Mouse (Mus musculus) c-Kit-positive CD71-positive TER-119-negative erythroid progenitor cells, embryonic 14.5 days (primary cell): ENCODE data around the gene Btf3.

Experiments used
- DNase-seq: peaks from one replicate; pipeline ENCODE4 v3.0.0-alpha.2; 2013; ENCODE audit warnings: low read depth

Gene Btf3

GRCm38 (mm10) chr13:98275646-98276045 lies 41.2 kb downstream of the Btf3 start:
- DNase-seq: peak; percentile 43

- DNase-seq: no peak
Observed at GRCm38 (mm10) chr13:98274023-98274422, 42.8 kb downstream of the Btf3 start.

- no peak for DNase-seq
Observed at GRCm38 (mm10) chr13:98264111-98264510, 52.7 kb downstream of the Btf3 start.

GRCm38 (mm10) chr13:98263458-98263987 lies 53.3 kb downstream of the Btf3 start:
- DNase-seq: peak; percentile 27

GRCm38 (mm10) chr13:98262636-98263457 lies 54.0 kb downstream of the Btf3 start, which contains the start of the genes Utp15 and Ankra2:
Gene Utp15, minus strand, starts transcription at chr13:98263041.
Gene Ankra2, plus strand, starts transcription at chr13:98263074.
- DNase-seq: peak; percentile 95
